Mouse (Mus musculus): ENCODE results near the gene Trio. TPM values are rescaled to one million over a fixed set of nuclear protein-coding genes. Genes with fewer than 3 reads are reported as not detected.
"Not testable (repeated sequence)": the region's sequence is repeated elsewhere in the genome, so short reads cannot be mapped to it uniquely, and the experiment has no call there.

Gene Trio
- polyA plus RNA-seq, 1 experiment = 47.5 TPM

- Histone ChIP-seq H3K4me3 (replicated peaks; ENCODE audit: extremely low read depth, low read depth, low read length) (no peak overlapping the region), H3K4me1 (ENCODE audit: control insufficient read depth, insufficient read depth, low read length) (0 out of 2 replicates have a peak, but pooled peaks cover 2% of the 10 kb centered on the region)
- WGBS = 70% methylated on average over 5 of the region's 5 CpGs
- DNase-seq = no peak
- TF ChIP-seq POLR2A (IDR thresholded peaks at IDR 0.05; ENCODE audit: borderline replicate concordance, extremely low read depth, low read depth, low read length) = no peak
- no peak for TF ChIP-seq CTCF (IDR thresholded peaks at IDR 0.05; ENCODE audit: insufficient read depth, low read length)
Measured at GRCm38 (mm10) chr15:27744995-27745394, 280.7 kb downstream of the Trio start.

GRCm38 (mm10) chr15:27740080-27740479 lies 285.6 kb downstream of the Trio start:
- WGBS = 72% methylated on average over 7 of the region's 7 CpGs
- Histone ChIP-seq H3K4me3 (replicated peaks; ENCODE audit: extremely low read depth, low read depth, low read length) (no peak overlapping the region), H3K4me1 (ENCODE audit: control insufficient read depth, insufficient read depth, low read length) (0 out of 2 replicates have a peak, but pooled peaks cover under 1% of the 10 kb centered on the region)
- DNase-seq = no peak
- TF ChIP-seq POLR2A (IDR thresholded peaks at IDR 0.05; ENCODE audit: borderline replicate concordance, extremely low read depth, low read depth, low read length) (no peak), CTCF (IDR thresholded peaks at IDR 0.05; ENCODE audit: insufficient read depth, low read length) (no peak)

GRCm38 (mm10) chr15:27731818-27732217 lies 293.8 kb downstream of the Trio start:
- Histone ChIP-seq H3K4me1 (ENCODE audit: control insufficient read depth, insufficient read depth, low read length) (no peaks in the 10 kb centered on the region), H3K4me3 (replicated peaks; ENCODE audit: extremely low read depth, low read depth, low read length) (no peak overlapping the region)
- TF ChIP-seq CTCF (IDR thresholded peaks at IDR 0.05; ENCODE audit: insufficient read depth, low read length) (no peak), POLR2A (IDR thresholded peaks at IDR 0.05; ENCODE audit: borderline replicate concordance, extremely low read depth, low read depth, low read length) (no peak)
- WGBS = 87% methylated on average over 4 of the region's 4 CpGs
- DNase-seq = no peak

GRCm38 (mm10) chr15:27726228-27726627 lies 299.4 kb downstream of the Trio start:
- DNase-seq = no peak
- Histone ChIP-seq H3K4me1 (ENCODE audit: control insufficient read depth, insufficient read depth, low read length) (no peaks in the 10 kb centered on the region), H3K4me3 (replicated peaks; ENCODE audit: extremely low read depth, low read depth, low read length) (no peak overlapping the region)
- TF ChIP-seq POLR2A (IDR thresholded peaks at IDR 0.05; ENCODE audit: borderline replicate concordance, extremely low read depth, low read depth, low read length) (no peak), CTCF (IDR thresholded peaks at IDR 0.05; ENCODE audit: insufficient read depth, low read length) (no peak)
- 58% methylated on average over 6 of the region's 6 CpGs for WGBS

- WGBS = 58% methylated on average over 9 of the region's 9 CpGs
- DNase-seq = no peak
- Histone ChIP-seq H3K4me1 (ENCODE audit: control insufficient read depth, insufficient read depth, low read length) (no peaks in the 10 kb centered on the region), H3K4me3 (replicated peaks; ENCODE audit: extremely low read depth, low read depth, low read length) (no peak overlapping the region)
- no peak for TF ChIP-seq POLR2A (IDR thresholded peaks at IDR 0.05; ENCODE audit: borderline replicate concordance, extremely low read depth, low read depth, low read length)
- no peak for TF ChIP-seq CTCF (IDR thresholded peaks at IDR 0.05; ENCODE audit: insufficient read depth, low read length)
Measured at GRCm38 (mm10) chr15:27724796-27725680, 300.6 kb downstream of the Trio start.

- Histone ChIP-seq H3K4me1 (ENCODE audit: control insufficient read depth, insufficient read depth, low read length) (no peaks in the 10 kb centered on the region), H3K4me3 (replicated peaks; ENCODE audit: extremely low read depth, low read depth, low read length) (no peak overlapping the region)
- WGBS = 34% methylated on average over 6 of the region's 6 CpGs
- TF ChIP-seq POLR2A (IDR thresholded peaks at IDR 0.05; ENCODE audit: borderline replicate concordance, extremely low read depth, low read depth, low read length) (no peak), CTCF (IDR thresholded peaks at IDR 0.05; ENCODE audit: insufficient read depth, low read length) (no peak)
- DNase-seq = no peak
Measured at GRCm38 (mm10) chr15:27724298-27724697, 301.4 kb downstream of the Trio start.

- TF ChIP-seq POLR2A (IDR thresholded peaks at IDR 0.05; ENCODE audit: borderline replicate concordance, extremely low read depth, low read depth, low read length) = no peak
- no peak for TF ChIP-seq CTCF (IDR thresholded peaks at IDR 0.05; ENCODE audit: insufficient read depth, low read length)
Measured at GRCm38 (mm10) chr15:27723746-27724145, 301.9 kb downstream of the Trio start.

GRCm38 (mm10) chr15:27720297-27720696 lies 305.4 kb downstream of the Trio start:
- not testable (repeated sequence) for H3K4me1 ChIP-seq (ENCODE audit: control insufficient read depth, insufficient read depth, low read length); DNase-seq; H3K4me3 ChIP-seq (replicated peaks; ENCODE audit: extremely low read depth, low read depth, low read length)
- WGBS = 83% methylated on average over 8 of the region's 8 CpGs

More at GRCm38 (mm10) chr15:27723746-27724145, 301.9 kb downstream of the Trio start:
- DNase-seq = no peak
- H3K4me3 ChIP-seq (replicated peaks; ENCODE audit: extremely low read depth, low read depth, low read length) = no peak overlapping the region
- H3K4me1 ChIP-seq (ENCODE audit: control insufficient read depth, insufficient read depth, low read length) = no peaks in the 10 kb centered on the region
- 49% methylated on average over 6 of the region's 6 CpGs for WGBS

- no peak for DNase-seq
- Histone ChIP-seq H3K4me3 (replicated peaks; ENCODE audit: extremely low read depth, low read depth, low read length) (no peak overlapping the region), H3K4me1 (ENCODE audit: control insufficient read depth, insufficient read depth, low read length) (no peaks in the 10 kb centered on the region)
- 75% methylated on average over 7 of the region's 7 CpGs for WGBS
- no peak for TF ChIP-seq POLR2A (IDR thresholded peaks at IDR 0.05; ENCODE audit: borderline replicate concordance, extremely low read depth, low read depth, low read length)
- TF ChIP-seq CTCF (IDR thresholded peaks at IDR 0.05; ENCODE audit: insufficient read depth, low read length) = no peak
Measured at GRCm38 (mm10) chr15:27718668-27719067, 307.0 kb downstream of the Trio start.

- DNase-seq = no peak
- H3K4me1 ChIP-seq (ENCODE audit: control insufficient read depth, insufficient read depth, low read length) = no peaks in the 10 kb centered on the region
- TF ChIP-seq POLR2A (IDR thresholded peaks at IDR 0.05; ENCODE audit: borderline replicate concordance, extremely low read depth, low read depth, low read length) = no peak
- peak; percentile 22; the same call in 1 of the 2 replicates for TF ChIP-seq CTCF (IDR thresholded peaks at IDR 0.05; ENCODE audit: insufficient read depth, low read length)
- WGBS = 33% methylated on average over 3 of the region's 3 CpGs
- H3K4me3 ChIP-seq (replicated peaks; ENCODE audit: extremely low read depth, low read depth, low read length) = no peak overlapping the region
Measured at GRCm38 (mm10) chr15:27715331-27715730, 310.3 kb downstream of the Trio start.
